Mouse (Mus musculus) midbrain, embryonic 11.5 days (tissue): ENCODE results near the gene Ccni. TPM values are rescaled to one million over a fixed set of nuclear protein-coding genes. Genes with fewer than 3 reads are reported as not detected.

Experiments used
- ATAC-seq: fragments of 200-750 bp; cut with Nextera tagmentation; 2 replicates; pipeline ENCODE4 v1.8.0; 2017; ENCODE audit warnings: moderate TSS enrichment, moderate library complexity; ENCODE audit not compliant: low FRiP score
- DNase-seq: peaks from one replicate; pipeline ENCODE4 v3.0.0; 2015; ENCODE audit warnings: low spot score; ENCODE audit errors: missing footprints
- H3K27ac ChIP-seq: fragments of 300-500 bp; sonication (generic); 2 replicates; pipeline ENCODE4 v1.5.1; 2014; ENCODE audit warnings: low read depth, low read length
- H3K27me3 ChIP-seq: fragments of 300-500 bp; sonication (generic); 2 replicates; pipeline ENCODE4 v1.6.1; 2014; ENCODE audit warnings: mild to moderate bottlenecking, low read length, moderate library complexity, mixed read lengths; ENCODE audit not compliant: control insufficient read depth, insufficient read depth
- H3K36me3 ChIP-seq: fragments of 300-500 bp; sonication (generic); 2 replicates; pipeline ENCODE4 v1.6.1; 2014; ENCODE audit warnings: mild to moderate bottlenecking, low read length, moderate library complexity, mixed read lengths; ENCODE audit not compliant: control insufficient read depth, insufficient read depth
- H3K4me1 ChIP-seq: fragments of 300-500 bp; sonication (generic); 2 replicates; pipeline ENCODE4 v1.6.1; 2014; ENCODE audit warnings: low read length; ENCODE audit not compliant: control insufficient read depth, insufficient read depth
- H3K4me2 ChIP-seq: fragments of 300-500 bp; sonication (generic); 2 replicates; pipeline ENCODE4 v1.6.1; 2014; ENCODE audit warnings: mild to moderate bottlenecking, moderate library complexity
- H3K4me3 ChIP-seq: fragments of 300-500 bp; sonication (generic); 2 replicates; pipeline ENCODE4 v1.5.1; 2014; ENCODE audit warnings: low read depth, low read length
- H3K9ac ChIP-seq: fragments of 300-500 bp; sonication (generic); 2 replicates; pipeline ENCODE4 v1.6.1; 2014; ENCODE audit warnings: low read length
- H3K9me3 ChIP-seq: fragments of 300-500 bp; sonication (generic); 2 replicates; pipeline ENCODE4 v1.6.1; 2016; ENCODE audit warnings: low read length; ENCODE audit not compliant: control insufficient read depth
- WGBS: fragments of 180-500 bp; shearing (Covaris S2); extraction: QIAGEN DNeasy Blood & Tissue Kit; methylation state at CpG from one replicate; pipeline ENCODE4 v1.1.7; 2014; 5-methylcytosine and 5-hydroxymethylcytosine counted together
- polyA plus RNA-seq: library from polyadenylated mRNA; unstranded; fragments of >200 nt; fragmentation: Nextera tagmentation; extraction: Ambion mirVana; gene quantifications from 2 replicates; pipeline ENCODE4 v1.2.1, GENCODE M21; 2014

Ccni gene
- polyA plus RNA-seq, result 159 and 170 TPM in 2 replicates

DNA sequence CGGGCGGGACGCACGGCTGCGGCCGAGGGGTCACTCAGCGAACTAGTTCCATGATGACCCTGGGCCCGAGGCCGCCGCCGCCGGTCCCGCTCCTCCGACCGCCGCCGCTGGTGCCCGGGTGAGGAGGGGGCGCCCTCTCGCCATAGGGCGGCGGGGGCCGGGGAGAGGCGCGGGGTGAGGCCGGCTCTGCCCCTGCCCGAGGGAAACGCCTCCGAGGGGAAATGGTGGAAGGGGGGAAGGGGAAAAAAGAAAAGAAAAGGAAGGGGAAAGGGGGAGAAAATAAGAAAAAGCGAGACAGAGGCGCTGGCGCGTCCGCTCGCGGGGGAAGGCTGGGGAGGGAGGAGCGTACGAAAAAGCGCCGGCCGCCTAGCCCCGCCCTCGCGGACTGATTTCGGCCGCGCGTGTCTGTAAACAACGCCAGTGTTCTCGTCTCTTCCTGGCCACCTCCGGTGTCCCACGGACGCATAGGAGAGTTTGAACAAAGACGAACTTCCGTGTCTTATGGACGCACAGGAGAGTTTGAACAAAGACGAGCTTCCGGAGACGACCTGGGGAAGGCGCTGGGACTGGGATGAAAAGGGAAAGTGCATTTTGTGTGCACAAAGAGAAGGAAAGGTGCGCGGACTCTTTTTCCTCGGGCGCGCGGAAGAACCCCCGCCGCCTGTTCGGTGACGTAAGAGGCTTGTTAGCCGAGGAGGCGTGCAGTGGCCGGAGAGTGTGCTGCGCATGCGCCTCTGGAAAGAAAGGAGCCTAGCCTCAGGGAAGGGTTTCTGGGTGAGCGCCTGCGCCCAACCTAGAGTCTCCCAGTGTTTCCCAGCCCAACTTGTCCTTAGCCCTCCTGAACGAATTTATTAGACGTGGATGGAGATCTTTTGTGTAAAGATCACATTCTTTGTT lies at the start of gene Ccni, which contains the start of gene 2010109A12Rik:
Gene Ccni (minus strand): TSS at position 387 of the 897 bp plus-strand sequence.
Gene 2010109A12Rik (plus strand): TSS at position 410 of the 897 bp plus-strand sequence.
- under 1% methylated on average over 78 of the region's 79 CpGs for WGBS
- Histone ChIP-seq H3K27ac (peak within 1 kb of the TSS; percentile 86), H3K9ac (peak within 1 kb of the TSS; percentile 93), H3K4me3 (peak within 1 kb of the TSS; percentile 93), H3K27me3 (no peaks in the 10 kb centered on the region), H3K36me3 (no peaks in the 10 kb centered on the region), H3K9me3 (no peaks in the 10 kb centered on the region), H3K4me2 (peak within 1 kb of the TSS; percentile 71), H3K4me1 (no peaks in the 10 kb centered on the region; the same call in 1 of the 2 replicates)
- DNase-seq, result peak; percentile 100
- ATAC-seq, result peak; percentile 96

DNA sequence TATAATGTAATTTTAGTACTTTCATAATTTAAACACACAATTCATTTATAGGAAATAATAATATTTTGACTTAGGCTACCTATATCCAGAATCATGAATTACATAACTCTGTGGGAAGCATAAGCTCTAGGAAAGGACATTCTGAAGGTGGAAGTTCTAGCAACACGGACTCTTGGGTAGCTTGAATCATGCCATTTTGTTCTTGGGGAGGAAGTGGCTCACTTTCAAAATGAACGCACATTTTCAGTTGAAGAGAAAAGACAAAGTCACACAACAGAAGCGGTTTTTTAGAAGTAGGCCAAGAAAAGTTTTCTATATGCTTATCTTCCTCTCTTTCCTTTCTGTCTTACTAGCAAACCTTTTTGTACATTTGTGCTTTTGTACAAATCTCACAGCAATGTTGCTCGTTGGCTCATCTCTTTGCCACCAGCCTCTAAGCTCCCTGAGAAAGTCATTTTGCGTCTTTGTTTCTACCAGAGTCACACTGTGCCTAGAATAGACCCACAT lies 49.5 kb upstream of the Ccni start:
- Histone ChIP-seq H3K36me3 (no peaks in the 10 kb centered on the region), H3K27me3 (no peaks in the 10 kb centered on the region), H3K4me3 (no peak overlapping the region), H3K27ac (no peak overlapping the region), H3K4me2 (no peak overlapping the region), H3K9me3 (no peaks in the 10 kb centered on the region), H3K9ac (no peak overlapping the region), H3K4me1 (no peaks in the 10 kb centered on the region)
- no peak for ATAC-seq
- 85% methylated on average over 5 of the region's 5 CpGs for WGBS
- DNase-seq, result peak; percentile 72

DNA sequence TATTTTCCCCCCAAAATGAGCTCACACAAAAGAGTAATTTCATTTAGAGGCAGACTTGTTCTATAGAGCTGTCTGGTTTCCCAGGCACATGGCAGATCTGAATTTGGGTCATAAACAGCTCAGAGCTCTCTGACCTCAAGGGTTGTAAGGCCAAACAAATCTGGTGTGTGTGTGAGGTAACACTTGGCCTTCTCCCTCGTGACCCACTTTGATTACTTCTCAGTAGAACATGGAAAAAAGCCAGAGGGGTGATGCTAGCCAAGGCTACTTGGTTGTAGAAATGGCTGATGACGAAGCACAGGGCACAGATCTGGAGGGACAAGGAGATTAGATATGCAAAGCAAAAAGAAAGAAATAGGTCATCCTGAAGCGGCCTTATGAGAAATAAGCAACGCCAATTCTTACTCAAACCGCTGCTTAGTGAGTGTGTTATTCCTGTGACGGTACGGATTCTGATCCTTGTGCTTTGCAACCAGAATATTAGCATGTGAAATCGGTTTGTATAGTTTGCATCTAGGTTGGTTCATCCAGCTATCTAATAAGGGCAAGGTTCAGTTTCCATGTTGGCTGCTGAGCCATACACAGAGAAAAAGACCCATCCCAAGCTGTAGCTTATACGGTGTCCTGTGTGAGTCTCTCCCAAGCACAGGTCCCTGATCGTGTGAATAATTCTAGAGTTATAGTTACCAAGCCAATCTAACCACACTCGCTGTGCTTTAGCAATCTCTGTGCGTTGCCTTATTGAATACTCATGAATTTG lies 44.9 kb upstream of the Ccni start:
- H3K27ac ChIP-seq, result no peak overlapping the region
- H3K4me1 ChIP-seq, result no peaks in the 10 kb centered on the region
- no peaks in the 10 kb centered on the region for H3K27me3 ChIP-seq
- no peak overlapping the region for H3K4me2 ChIP-seq
- no peak overlapping the region for H3K9ac ChIP-seq
- H3K4me3 ChIP-seq, result no peak overlapping the region
- no peak for ATAC-seq
- H3K36me3 ChIP-seq, result no peaks in the 10 kb centered on the region
- no peak for DNase-seq
- H3K9me3 ChIP-seq, result no peaks in the 10 kb centered on the region
- WGBS, result 86% methylated on average over 12 of the region's 12 CpGs

DNA sequence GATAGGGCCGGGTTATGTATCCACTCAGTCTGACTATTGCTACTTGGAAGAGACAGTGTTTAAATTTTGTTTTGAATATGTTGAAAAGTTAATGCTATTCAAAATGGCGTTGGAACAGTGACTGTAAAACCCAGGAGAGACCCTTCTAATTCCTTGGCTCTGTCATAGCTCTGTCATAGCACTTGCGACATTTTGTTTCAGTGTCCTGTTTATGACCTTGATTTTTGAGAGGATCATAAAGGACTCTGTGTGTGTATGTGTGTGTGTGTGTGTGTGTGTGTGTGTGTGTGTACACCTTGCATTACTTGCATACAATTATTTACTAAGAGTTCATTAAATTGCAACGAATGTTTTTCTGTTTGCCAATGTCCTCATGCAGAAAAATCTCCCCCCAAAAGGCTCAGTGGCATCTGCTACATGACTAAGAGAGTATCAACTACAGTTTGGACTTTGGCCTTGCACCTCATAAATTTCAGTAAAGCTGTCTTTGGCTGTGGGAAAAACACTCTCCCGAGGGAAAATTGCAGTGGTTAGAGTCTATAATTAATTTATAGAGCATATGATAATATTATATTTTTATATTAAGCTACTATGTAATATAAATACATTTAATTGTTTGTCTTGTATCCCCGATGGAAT lies 43.8 kb upstream of the Ccni start:
- Histone ChIP-seq H3K27ac (no peak overlapping the region), H3K36me3 (no peaks in the 10 kb centered on the region), H3K4me3 (no peak overlapping the region), H3K27me3 (no peaks in the 10 kb centered on the region), H3K9ac (no peak overlapping the region), H3K4me1 (no peaks in the 10 kb centered on the region), H3K9me3 (no peaks in the 10 kb centered on the region), H3K4me2 (no peak overlapping the region)
- DNase-seq (no peak), ATAC-seq (no peak)
- 87% methylated on average over 6 of the region's 6 CpGs for WGBS

DNA sequence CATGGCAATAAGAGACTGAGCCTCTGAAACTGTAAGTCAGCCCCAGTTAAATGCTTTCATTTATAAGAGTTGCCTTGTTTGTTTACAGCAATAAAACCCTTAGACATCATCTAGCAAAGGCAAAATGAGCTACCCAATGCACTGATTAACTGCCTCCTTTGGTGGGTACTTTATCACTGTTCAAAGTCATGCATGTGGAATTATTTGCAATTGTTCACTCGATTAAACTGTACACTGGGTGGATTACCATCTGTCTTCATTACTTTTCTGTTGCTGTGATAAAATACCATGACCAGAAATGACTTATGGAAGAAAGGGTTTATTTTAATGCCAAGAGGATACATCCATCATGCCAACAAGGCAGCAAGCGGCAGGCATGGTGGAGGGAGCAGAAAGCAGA lies 39.0 kb upstream of the Ccni start:
- Histone ChIP-seq H3K27me3 (no peaks in the 10 kb centered on the region), H3K27ac (no peak overlapping the region), H3K4me1 (no peaks in the 10 kb centered on the region), H3K36me3 (no peaks in the 10 kb centered on the region), H3K9ac (no peak overlapping the region), H3K9me3 (no peaks in the 10 kb centered on the region), H3K4me2 (no peak overlapping the region), H3K4me3 (no peak overlapping the region)
- DNase-seq (no peak), ATAC-seq (no peak)
- WGBS, result 87% methylated on average over 2 of the region's 2 CpGs

DNA sequence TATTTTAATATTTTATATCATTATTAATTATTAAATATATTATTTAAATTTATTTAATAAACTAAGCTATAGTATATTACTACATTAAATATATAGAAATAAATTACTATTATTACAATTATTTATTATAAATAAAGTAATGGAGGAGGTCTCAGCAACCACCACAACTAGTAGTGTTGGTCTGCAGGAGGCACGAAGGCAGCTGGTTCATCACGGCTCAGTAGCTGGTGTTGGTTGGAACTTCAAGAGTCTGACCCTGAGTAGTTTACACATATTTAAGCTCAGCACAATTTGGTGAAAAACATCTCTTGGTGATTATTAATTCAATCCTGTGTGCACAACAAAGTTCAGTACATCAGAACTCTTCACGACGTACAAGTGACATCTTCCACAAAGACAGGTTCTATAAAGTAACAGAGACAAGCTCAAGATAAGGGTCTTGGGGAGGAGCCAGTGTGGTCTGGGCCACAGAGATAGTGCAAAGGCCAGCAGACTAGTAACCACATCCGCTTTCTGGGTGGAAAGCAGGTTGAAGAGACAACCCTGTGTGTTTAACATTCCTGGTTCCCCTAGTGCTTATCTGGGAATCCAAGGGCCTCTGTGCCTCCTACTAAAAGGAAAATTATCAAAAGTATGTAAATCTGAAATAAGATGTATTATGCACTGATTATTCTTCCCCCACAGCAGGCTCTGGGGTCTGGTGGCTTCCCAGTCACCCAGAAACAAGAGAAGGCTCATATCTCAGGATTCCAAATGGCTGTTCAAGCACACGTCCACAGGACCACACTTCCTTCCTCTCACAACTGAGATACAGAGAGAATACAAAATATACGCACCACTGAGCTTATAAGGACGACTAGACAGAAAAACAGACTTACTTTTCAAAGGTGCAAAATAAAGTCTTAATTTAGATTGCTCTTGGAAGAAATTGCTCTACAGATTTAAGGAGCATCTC lies 33.6 kb upstream of the Ccni start:
- Histone ChIP-seq H3K9me3 (no peaks in the 10 kb centered on the region), H3K27me3 (no peaks in the 10 kb centered on the region), H3K4me3 (no peak overlapping the region), H3K9ac (no peak overlapping the region), H3K4me1 (no peaks in the 10 kb centered on the region), H3K4me2 (no peak overlapping the region), H3K36me3 (no peaks in the 10 kb centered on the region), H3K27ac (no peak overlapping the region)
- ATAC-seq (no peak), DNase-seq (no peak)
- 86% methylated on average over 8 of the region's 8 CpGs for WGBS

DNA sequence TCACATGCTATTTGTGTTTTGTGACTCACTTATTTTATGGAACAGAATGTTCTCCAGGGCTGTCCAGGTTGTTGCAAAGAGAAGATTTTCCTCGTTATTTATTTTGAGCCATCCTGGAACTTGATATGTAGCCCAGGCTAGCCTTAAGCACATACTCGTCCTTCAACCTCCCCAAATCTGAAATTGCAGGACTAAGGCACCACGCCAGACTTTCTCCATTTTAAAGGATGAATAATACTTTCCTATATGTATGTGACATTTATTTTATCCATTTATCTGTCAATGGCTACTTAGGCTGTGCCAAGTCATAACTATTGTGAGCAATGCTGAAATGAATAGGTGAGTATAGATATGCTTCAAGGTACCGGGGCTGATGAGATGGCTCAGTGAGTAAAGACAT lies 30.2 kb upstream of the Ccni start:
- Histone ChIP-seq H3K4me3 (no peak overlapping the region), H3K4me2 (no peak overlapping the region), H3K9me3 (no peaks in the 10 kb centered on the region), H3K27ac (no peak overlapping the region), H3K9ac (no peak overlapping the region), H3K27me3 (no peaks in the 10 kb centered on the region), H3K4me1 (no peaks in the 10 kb centered on the region), H3K36me3 (no peaks in the 10 kb centered on the region)
- 84% methylated on average over 4 of the region's 4 CpGs for WGBS
- DNase-seq (no peak), ATAC-seq (no peak)

DNA sequence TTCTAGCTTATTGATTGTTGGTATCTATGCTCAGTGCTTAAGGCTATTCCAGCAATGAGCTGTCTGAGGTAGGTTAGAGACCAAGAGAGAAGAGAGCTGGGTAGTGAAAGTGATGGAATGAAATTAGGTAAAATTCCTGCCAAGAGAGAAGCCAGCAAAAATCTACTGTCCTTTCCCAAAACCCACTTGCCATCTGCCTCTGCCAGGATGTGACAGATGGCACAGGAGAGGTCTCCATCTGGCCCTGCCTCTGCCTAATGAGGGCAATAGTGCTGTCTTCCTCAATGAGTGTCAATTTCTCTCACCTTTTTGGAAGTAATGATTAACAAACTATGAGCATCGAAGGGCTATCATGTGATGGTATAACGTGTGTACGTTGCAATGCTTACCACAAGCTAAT lies 29.6 kb upstream of the Ccni start:
- ATAC-seq (no peak), DNase-seq (no peak)
- H3K4me2 ChIP-seq, result no peak overlapping the region
- H3K4me1 ChIP-seq, result no peaks in the 10 kb centered on the region
- no peaks in the 10 kb centered on the region for H3K27me3 ChIP-seq
- no peaks in the 10 kb centered on the region for H3K36me3 ChIP-seq
- no peaks in the 10 kb centered on the region for H3K9me3 ChIP-seq
- H3K9ac ChIP-seq, result no peak overlapping the region
- 90% methylated on average over 3 of the region's 3 CpGs for WGBS
- H3K27ac ChIP-seq, result no peak overlapping the region
- H3K4me3 ChIP-seq, result no peak overlapping the region
